ENCODE assay signal across 24 mouse cellular contexts in genomic region chr2:12905786-12906185, GRCm38 (mm10). TPM values are rescaled to one million over a fixed set of nuclear protein-coding genes. Genes with fewer than 3 reads are reported as not detected.
A peak's percentile ranks its signal among the peaks of the same experiment; 100 is the strongest.
DNase-seq lines count a peak whose midpoint lies in the region; ATAC-seq and TF ChIP-seq lines count a peak whose summit lies in the region.
"Had no signal": no experiment of that assay in that cellular context is flagged by ENCODE, and none has a peak within 500 bp of the region (broad histone marks: within the 10 kb centered on the region; RNA-seq: fewer than 3 reads in every experiment).

No protein-coding gene starts in this region.

- no peak for TF ChIP-seq CTCF in liver, adult 2 months (IDR thresholded peaks at IDR 0.05; ENCODE audit: low read depth, low read length)
- TF ChIP-seq CTCF in liver, postnatal 0 days (IDR thresholded peaks at IDR 0.05; ENCODE audit: low read depth): no peak

- H3K27me3 ChIP-seq in liver, adult 2 months (ENCODE audit: control insufficient read depth, insufficient read depth, low read length): no peaks in the 10 kb centered on the region
- H3K27me3 ChIP-seq in liver, postnatal 0 days (ENCODE audit: insufficient read depth, low read length): no peaks in the 10 kb centered on the region
- H3K27me3 ChIP-seq: CH12.LX; embryonic facial prominence, embryonic 12.5 days; forebrain, embryonic 13.5 days; forebrain, embryonic 15.5 days had no signal

- ATAC-seq in liver, postnatal 0 days: no peak
- ATAC-seq: activated CD4-positive, CD25-positive, alpha-beta regulatory T cell, adult 4 months; CD4-positive, CD25-positive, alpha-beta regulatory T cell, adult 4 months; forebrain, embryonic 13.5 days; forebrain, embryonic 15.5 days; Patski had no signal

- TF ChIP-seq POLR2A in liver, adult 2 months (IDR thresholded peaks at IDR 0.05; ENCODE audit: extremely low read depth, insufficient read depth, low read length): no peak

- H3K36me3 ChIP-seq in liver, adult 2 months (ENCODE audit: control insufficient read depth, insufficient read depth, low read length): no peaks in the 10 kb centered on the region
- no peaks in the 10 kb centered on the region for H3K36me3 ChIP-seq in liver, postnatal 0 days (replicated peaks; ENCODE audit: insufficient read depth, low read length)
- H3K36me3 ChIP-seq: embryonic facial prominence, embryonic 10.5 days; embryonic facial prominence, embryonic 12.5 days; forebrain, embryonic 15.5 days; G1E had no signal

- peak; percentile 36 for DNase-seq in kidney, adult 11 months
- DNase-seq in kidney, postnatal 10 days: no peak
- DNase-seq in kidney, adult 9 months: peak; percentile 91
- no peak for DNase-seq in kidney, postnatal 25 days
- DNase-seq in liver, adult 2 months (ENCODE audit: extremely low read depth, low read depth, low spot score): peak; percentile 98
- DNase-seq in liver, postnatal 0 days: no peak
- DNase-seq: adrenal gland, adult 8-10 months; adrenal gland, postnatal 14 days; adrenal gland, postnatal 36 days; B cell, adult 2 months; cerebellum, adult 11-12 months; cerebellum, adult 2 months; cerebellum, adult 9-10 months; cerebellum, postnatal 10 days; cerebellum, postnatal 25 days had no signal

- H3K9ac ChIP-seq in liver, adult 2 months (ENCODE audit: low read depth, low read length): no peak overlapping the region
- no peak overlapping the region for H3K9ac ChIP-seq in liver, postnatal 0 days (replicated peaks)
- H3K9ac ChIP-seq: embryonic facial prominence, embryonic 12.5 days; forebrain, embryonic 13.5 days; forebrain, embryonic 15.5 days had no signal

- H3K27ac ChIP-seq in liver, adult 2 months (replicated peaks; ENCODE audit: insufficient read depth, low read depth, low read length): no peak overlapping the region
- H3K27ac ChIP-seq in liver, postnatal 0 days (ENCODE audit: low read depth): no peak overlapping the region
- H3K27ac ChIP-seq: embryonic facial prominence, embryonic 10.5 days; embryonic facial prominence, embryonic 12.5 days; forebrain, embryonic 13.5 days; forebrain, embryonic 15.5 days had no signal

- no peak overlapping the region for H3K4me3 ChIP-seq in liver, adult 2 months (ENCODE audit: insufficient read depth, low read depth, low read length)
- H3K4me3 ChIP-seq in liver, postnatal 0 days (ENCODE audit: low read depth, low read length): no peak overlapping the region
- H3K4me3 ChIP-seq: embryonic facial prominence, embryonic 10.5 days; embryonic facial prominence, embryonic 12.5 days; forebrain, embryonic 13.5 days; forebrain, embryonic 15.5 days had no signal

- 17% methylated on average over 1 of the region's 1 CpGs for WGBS in liver, adult 2 months
- WGBS in liver, postnatal 0 days (ENCODE audit: insufficient replicate concordance): 60% methylated on average over 1 of the region's 1 CpGs

- H3K4me2 ChIP-seq in liver, postnatal 0 days (ENCODE audit: low read depth, low read length): no peak overlapping the region
- H3K4me2 ChIP-seq: embryonic facial prominence, embryonic 12.5 days; forebrain, embryonic 13.5 days; forebrain, embryonic 15.5 days had no signal

- no peaks in the 10 kb centered on the region for H3K79me2 ChIP-seq in liver, adult 2 months (ENCODE audit: control insufficient read depth, insufficient read depth, low read length)

- H3K4me1 ChIP-seq in liver, adult 2 months (ENCODE audit: control insufficient read depth, insufficient read depth, low read length): peaks cover 7% of the 10 kb centered on the region; the same call in 1 of the 2 replicates
- no peaks in the 10 kb centered on the region; the same call in 1 of the 2 replicates for H3K4me1 ChIP-seq in liver, postnatal 0 days (ENCODE audit: insufficient read depth)
- H3K4me1 ChIP-seq: embryonic facial prominence, embryonic 10.5 days; embryonic facial prominence, embryonic 12.5 days; forebrain, embryonic 13.5 days; forebrain, embryonic 15.5 days had no signal

- no peaks in the 10 kb centered on the region for H3K9me3 ChIP-seq in liver, postnatal 0 days (ENCODE audit: low read length)
- H3K9me3 ChIP-seq: embryonic facial prominence, embryonic 10.5 days; embryonic facial prominence, embryonic 12.5 days; forebrain, embryonic 13.5 days; forebrain, embryonic 15.5 days; G1E had no signal

- no peak for TF ChIP-seq EP300 in liver, postnatal 0 days (IDR thresholded peaks at IDR 0.05; ENCODE audit: low read depth)

RNA-seq across cellular contexts. Expression of gene Pter, which starts 18.1 kb away (rescaled TPM):
- 111 and 115 TPM in 2 replicates for total RNA-seq in liver, adult 2 months (2014; rRNA removed)
- 49.9 and 64.0 TPM in 2 replicates for polyA plus RNA-seq in liver, adult 2 months (2012; rRNA removed)
- 60.5 and 64.3 TPM in 2 replicates for polyA plus RNA-seq in liver, postnatal 0 days (2015; fragmentation: Nextera tagmentation; extraction: Ambion mirVana)

Comparison
In these comparisons a context has a peak if more than half of its experiments do, and no peak if none do; other contexts are left out.
1. DNase-seq: peak in kidney, adult 11 months (single experiment), kidney, adult 9 months (single experiment) and liver, adult 2 months (single experiment); none in kidney, postnatal 10 days (single experiment), kidney, postnatal 25 days (0 of 2) and liver, postnatal 0 days (single experiment).